Mouse (Mus musculus) kidney, embryonic 15.5 days (tissue): ENCODE results near the gene Lrmda. TPM values are rescaled to one million over a fixed set of nuclear protein-coding genes. Genes with fewer than 3 reads are reported as not detected.

ENCODE experiments used
- ATAC-seq: fragments of 200-750 bp; cut with Nextera tagmentation; replicated peaks from 2 replicates; pipeline ENCODE4 v1.8.0; 2017; ENCODE audit warnings: moderate TSS enrichment; ENCODE audit not compliant: low FRiP score
- H3K27ac ChIP-seq: fragments of 300-500 bp; sonication (generic); 2 replicates; pipeline ENCODE4 v1.5.1; 2015; ENCODE audit warnings: mild to moderate bottlenecking, inconsistent platforms
- H3K27me3 ChIP-seq: fragments of 300-500 bp; sonication (generic); 2 replicates; pipeline ENCODE4 v1.6.1; 2015; ENCODE audit warnings: inconsistent platforms
- H3K36me3 ChIP-seq: fragments of 300-500 bp; sonication (generic); 2 replicates; pipeline ENCODE4 v1.6.1; 2015; ENCODE audit warnings: inconsistent platforms
- H3K4me1 ChIP-seq: fragments of 300-500 bp; sonication (generic); 2 replicates; pipeline ENCODE4 v1.6.1; 2015; ENCODE audit warnings: inconsistent platforms
- H3K4me2 ChIP-seq: fragments of 300-500 bp; sonication (generic); 2 replicates; pipeline ENCODE4 v1.6.1; 2015; ENCODE audit warnings: moderate library complexity, mild to moderate bottlenecking, inconsistent platforms
- H3K4me3 ChIP-seq: fragments of 300-500 bp; sonication (generic); replicated peaks from 2 replicates; pipeline ENCODE4 v1.5.1; 2015; ENCODE audit warnings: mild to moderate bottlenecking, inconsistent platforms
- H3K9ac ChIP-seq: fragments of 300-500 bp; sonication (generic); 2 replicates; pipeline ENCODE4 v1.6.1; 2015; ENCODE audit warnings: mild to moderate bottlenecking, inconsistent platforms
- H3K9me3 ChIP-seq: fragments of 300-500 bp; sonication (generic); replicated peaks from 2 replicates; pipeline ENCODE4 v1.6.1; 2016; ENCODE audit warnings: inconsistent platforms
- WGBS: fragments of 180-500 bp; shearing (Covaris S2); methylation state at CpG from one replicate; pipeline ENCODE4 v1.1.7; 2015; ENCODE audit warnings: mixed read lengths; 5-methylcytosine and 5-hydroxymethylcytosine counted together
- polyA plus RNA-seq: library from polyadenylated mRNA; unstranded; fragments of >200 nt; fragmentation: Nextera tagmentation; extraction: Ambion mirVana; gene quantifications from 2 replicates; pipeline ENCODE4 v1.2.1, GENCODE M21; 2015

The Lrmda gene
- polyA plus RNA-seq, 1 experiment from 2014 or later = 1.1 TPM

DNA sequence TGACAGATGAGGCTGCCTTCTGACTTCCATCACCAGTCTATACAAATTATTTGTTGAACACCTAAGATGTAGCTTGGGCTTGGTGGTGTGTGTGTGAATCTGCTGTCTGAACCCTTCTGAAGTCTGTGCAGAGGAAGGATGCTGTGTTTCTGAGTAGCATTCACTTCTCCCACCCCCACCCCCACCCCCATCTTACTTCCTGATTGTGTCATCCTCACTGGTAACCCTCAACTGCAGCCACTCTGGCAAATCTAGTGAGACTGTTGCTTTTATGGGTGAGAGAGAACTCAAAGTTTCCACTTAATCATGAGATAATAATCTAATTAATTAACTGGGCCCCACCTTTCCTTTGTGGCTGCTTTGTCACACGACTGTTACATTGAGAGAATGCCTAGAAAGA is 1025.8 kb downstream of the Lrmda start:
- Histone ChIP-seq H3K27me3 (no peaks in the 10 kb centered on the region), H3K4me1 (peaks cover 14% of the 10 kb centered on the region), H3K9ac (no peak overlapping the region), H3K4me3 (no peak overlapping the region), H3K4me2 (no peak overlapping the region), H3K36me3 (no peaks in the 10 kb centered on the region), H3K9me3 (no peaks in the 10 kb centered on the region), H3K27ac (no peak overlapping the region)
- ATAC-seq = no peak
- WGBS = 51% methylated on average over 1 of the region's 1 CpGs

GRCm38 (mm10) chr14:23046330-23046729 is 1026.8 kb downstream of the Lrmda start:
- H3K4me1 ChIP-seq = peaks cover 14% of the 10 kb centered on the region
- H3K4me2 ChIP-seq = no peak overlapping the region
- no peak overlapping the region for H3K4me3 ChIP-seq
- no peaks in the 10 kb centered on the region for H3K9me3 ChIP-seq
- no peak overlapping the region for H3K9ac ChIP-seq
- ATAC-seq = no peak; the same call in 1 of the 2 replicates
- 16% methylated on average over 4 of the region's 4 CpGs for WGBS
- H3K27ac ChIP-seq = no peak overlapping the region
- H3K27me3 ChIP-seq = no peaks in the 10 kb centered on the region
- H3K36me3 ChIP-seq = no peaks in the 10 kb centered on the region

DNA sequence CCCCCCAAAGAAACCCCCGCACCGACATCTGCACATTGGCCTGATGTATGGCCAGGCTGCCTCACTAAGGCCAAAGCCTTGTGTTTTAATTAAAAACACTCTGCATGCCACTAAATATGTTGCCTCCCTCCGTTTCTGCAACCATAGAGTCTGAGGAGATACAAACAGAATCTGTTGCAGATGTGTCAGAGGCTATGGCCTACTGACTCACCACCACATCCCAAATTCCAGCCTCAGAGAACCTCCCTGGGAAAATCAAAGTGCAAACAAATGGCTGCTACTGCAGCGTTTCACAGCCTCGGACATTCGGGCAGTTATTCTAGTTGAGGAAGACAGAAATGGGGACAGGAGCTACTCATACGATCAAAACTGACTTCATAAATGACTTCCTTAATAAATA is 1031.9 kb downstream of the Lrmda start:
- Histone ChIP-seq H3K4me1 (no peaks in the 10 kb centered on the region), H3K27ac (no peak overlapping the region; the same call in 1 of the 2 replicates), H3K27me3 (no peaks in the 10 kb centered on the region), H3K4me2 (no peak overlapping the region), H3K9ac (no peak overlapping the region), H3K36me3 (no peaks in the 10 kb centered on the region), H3K4me3 (no peak overlapping the region), H3K9me3 (no peaks in the 10 kb centered on the region)
- 47% methylated on average over 7 of the region's 7 CpGs for WGBS
- ATAC-seq = no peak

DNA sequence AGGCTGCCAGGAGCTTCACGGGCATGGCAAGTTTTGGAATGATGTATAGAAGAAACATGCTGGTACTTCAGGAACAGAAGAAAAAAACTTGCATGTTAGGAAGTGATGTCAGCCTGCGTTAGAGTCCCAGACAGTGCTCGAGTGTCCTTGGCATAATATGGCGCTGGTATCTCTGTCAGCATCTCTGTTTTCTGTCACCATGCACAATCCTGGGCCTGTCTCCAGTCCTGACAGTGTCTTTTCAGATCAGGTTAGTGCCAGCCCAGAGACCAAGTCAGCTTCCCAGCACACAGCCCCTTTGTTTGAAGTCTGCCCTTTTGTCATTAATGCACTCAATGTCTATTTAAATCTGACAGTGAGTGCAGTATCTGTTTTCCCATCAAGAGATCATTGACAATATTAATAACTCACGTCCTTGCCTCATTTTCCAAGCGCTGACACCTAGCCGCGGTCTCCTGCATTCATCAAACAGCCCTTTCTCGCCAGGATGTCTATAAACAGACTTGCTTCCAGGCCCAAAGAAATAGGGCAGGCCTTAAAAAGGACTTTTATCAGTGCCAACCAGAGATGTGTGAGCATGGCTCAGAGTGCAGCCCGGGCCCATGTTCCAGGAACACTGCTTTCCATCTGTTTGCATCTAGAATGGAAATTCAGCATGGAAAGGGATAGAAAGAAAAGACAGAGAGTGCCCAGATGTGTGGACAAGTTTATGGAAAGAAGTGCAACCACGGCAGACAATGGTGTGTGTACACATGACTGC is 1033.5 kb downstream of the Lrmda start:
- WGBS = 81% methylated on average over 11 of the region's 11 CpGs
- H3K9me3 ChIP-seq = no peaks in the 10 kb centered on the region
- H3K27ac ChIP-seq = no peak overlapping the region
- no peak overlapping the region for H3K4me3 ChIP-seq
- H3K36me3 ChIP-seq = no peaks in the 10 kb centered on the region
- no peak overlapping the region for H3K9ac ChIP-seq
- no peak overlapping the region for H3K4me2 ChIP-seq
- no peaks in the 10 kb centered on the region; the same call in 1 of the 2 replicates for H3K4me1 ChIP-seq
- ATAC-seq = no peak
- H3K27me3 ChIP-seq = no peaks in the 10 kb centered on the region

- Histone ChIP-seq H3K9ac (no peak overlapping the region), H3K4me2 (no peak overlapping the region), H3K9me3 (no peaks in the 10 kb centered on the region), H3K27ac (no peak overlapping the region), H3K36me3 (no peaks in the 10 kb centered on the region), H3K27me3 (no peaks in the 10 kb centered on the region), H3K4me1 (no peaks in the 10 kb centered on the region; the same call in 1 of the 2 replicates), H3K4me3 (no peak overlapping the region)
- 69% methylated on average over 6 of the region's 6 CpGs for WGBS
- no peak for ATAC-seq
Observed at GRCm38 (mm10) chr14:23057228-23057976, 1037.9 kb downstream of the Lrmda start.

DNA sequence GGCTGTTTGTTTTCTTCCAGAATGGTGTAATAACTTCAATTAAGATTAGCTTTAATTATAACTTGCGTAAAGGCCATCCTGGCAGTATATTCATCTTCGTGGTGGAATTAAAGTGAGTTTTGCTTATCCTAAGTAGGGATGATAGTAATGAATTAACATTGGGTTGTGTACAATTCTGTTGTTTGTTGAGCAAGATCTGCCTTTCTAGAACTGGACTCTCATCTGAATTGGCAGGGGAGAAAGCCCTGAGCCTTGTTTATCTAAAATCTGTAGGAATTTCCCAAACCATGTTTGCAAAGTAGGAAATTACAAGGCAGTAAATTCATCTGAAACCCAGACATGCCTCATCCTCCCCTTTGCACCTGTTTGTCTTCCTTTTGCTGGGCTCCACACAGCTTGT is 1038.5 kb downstream of the Lrmda start:
- no peak overlapping the region for H3K4me3 ChIP-seq
- no peaks in the 10 kb centered on the region for H3K27me3 ChIP-seq
- ATAC-seq = no peak
- no peak overlapping the region for H3K4me2 ChIP-seq
- WGBS = 79% methylated on average over 2 of the region's 2 CpGs
- no peaks in the 10 kb centered on the region for H3K9me3 ChIP-seq
- no peaks in the 10 kb centered on the region; the same call in 1 of the 2 replicates for H3K4me1 ChIP-seq
- H3K36me3 ChIP-seq = no peaks in the 10 kb centered on the region
- H3K9ac ChIP-seq = no peak overlapping the region
- no peak overlapping the region for H3K27ac ChIP-seq

- no peaks in the 10 kb centered on the region for H3K9me3 ChIP-seq
- H3K9ac ChIP-seq = no peak overlapping the region
- no peaks in the 10 kb centered on the region for H3K4me1 ChIP-seq
- no peak overlapping the region for H3K4me3 ChIP-seq
- no peak overlapping the region for H3K27ac ChIP-seq
- H3K4me2 ChIP-seq = no peak overlapping the region
- H3K36me3 ChIP-seq = no peaks in the 10 kb centered on the region
- WGBS = 65% methylated on average over 1 of the region's 1 CpGs
- H3K27me3 ChIP-seq = no peaks in the 10 kb centered on the region
- ATAC-seq = no peak
Observed at GRCm38 (mm10) chr14:23078719-23079118, 1059.2 kb downstream of the Lrmda start.

DNA sequence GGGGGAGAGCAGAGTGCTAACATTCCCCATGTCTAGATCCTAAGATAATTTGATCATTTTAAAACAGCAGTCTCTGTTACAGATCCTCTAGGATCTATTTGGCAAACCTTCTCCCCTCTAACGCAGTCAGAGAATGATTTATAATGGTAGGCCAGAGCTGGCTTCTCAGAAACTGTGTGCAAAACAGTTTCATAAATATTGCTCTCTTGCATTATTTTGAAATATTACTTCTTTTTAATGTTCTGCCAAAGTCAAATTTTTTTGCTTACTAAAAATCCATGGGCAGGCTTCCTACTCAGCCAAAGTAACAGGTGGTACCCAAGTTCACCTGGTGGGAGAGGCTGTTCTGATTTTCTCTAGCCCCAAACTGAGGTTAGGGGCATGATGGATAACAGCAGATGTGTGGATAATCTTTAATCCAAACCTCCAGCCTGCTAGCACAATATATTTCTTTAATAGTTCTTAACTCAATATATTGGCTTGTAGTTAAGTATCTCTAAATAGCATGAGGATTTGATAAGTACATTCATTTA is 1064.8 kb downstream of the Lrmda start:
- H3K27ac ChIP-seq = 0 out of 2 replicates have a peak overlapping the region, but pooled peaks have one; percentile 22
- H3K4me2 ChIP-seq = no peak overlapping the region
- H3K9me3 ChIP-seq = no peaks in the 10 kb centered on the region
- H3K27me3 ChIP-seq = no peaks in the 10 kb centered on the region
- no peaks in the 10 kb centered on the region for H3K36me3 ChIP-seq
- H3K9ac ChIP-seq = no peak overlapping the region
- 38% methylated on average over 1 of the region's 1 CpGs for WGBS
- no peaks in the 10 kb centered on the region for H3K4me1 ChIP-seq
- no peak for ATAC-seq
- no peak overlapping the region for H3K4me3 ChIP-seq

DNA sequence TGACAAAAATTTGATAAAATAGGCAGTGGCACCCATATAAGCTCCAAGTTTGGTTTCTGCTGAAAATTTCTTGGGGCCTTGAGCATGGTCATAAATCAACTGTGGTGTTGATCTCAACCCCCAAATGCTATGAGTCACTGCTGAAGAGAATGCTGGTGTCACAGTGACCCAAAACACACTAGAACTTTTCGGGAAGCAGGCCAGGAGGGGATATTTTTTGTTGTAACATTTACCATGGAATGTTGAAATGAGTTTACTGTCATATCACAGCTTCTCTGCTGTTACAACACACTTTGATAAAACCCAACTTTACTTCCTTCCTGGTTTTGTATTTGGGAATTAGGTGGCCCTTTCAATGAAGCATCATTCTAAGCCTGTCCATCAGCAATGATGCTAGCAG is 1065.3 kb downstream of the Lrmda start:
- H3K4me1 ChIP-seq = no peaks in the 10 kb centered on the region
- H3K9me3 ChIP-seq = no peaks in the 10 kb centered on the region
- no peak overlapping the region for H3K9ac ChIP-seq
- H3K4me3 ChIP-seq = no peak overlapping the region
- H3K27ac ChIP-seq = no peak overlapping the region
- WGBS = 67% methylated on average over 1 of the region's 1 CpGs
- no peaks in the 10 kb centered on the region for H3K36me3 ChIP-seq
- no peak for ATAC-seq
- H3K27me3 ChIP-seq = no peaks in the 10 kb centered on the region
- no peak overlapping the region for H3K4me2 ChIP-seq

- Histone ChIP-seq H3K4me3 (no peak overlapping the region), H3K27ac (no peak overlapping the region), H3K4me2 (no peak overlapping the region), H3K27me3 (no peaks in the 10 kb centered on the region), H3K9ac (no peak overlapping the region), H3K4me1 (peaks cover 9% of the 10 kb centered on the region), H3K9me3 (no peaks in the 10 kb centered on the region), H3K36me3 (no peaks in the 10 kb centered on the region)
- WGBS = 78% methylated on average over 4 of the region's 4 CpGs
- ATAC-seq = no peak
Observed at GRCm38 (mm10) chr14:23093306-23093705, 1073.8 kb downstream of the Lrmda start.

DNA sequence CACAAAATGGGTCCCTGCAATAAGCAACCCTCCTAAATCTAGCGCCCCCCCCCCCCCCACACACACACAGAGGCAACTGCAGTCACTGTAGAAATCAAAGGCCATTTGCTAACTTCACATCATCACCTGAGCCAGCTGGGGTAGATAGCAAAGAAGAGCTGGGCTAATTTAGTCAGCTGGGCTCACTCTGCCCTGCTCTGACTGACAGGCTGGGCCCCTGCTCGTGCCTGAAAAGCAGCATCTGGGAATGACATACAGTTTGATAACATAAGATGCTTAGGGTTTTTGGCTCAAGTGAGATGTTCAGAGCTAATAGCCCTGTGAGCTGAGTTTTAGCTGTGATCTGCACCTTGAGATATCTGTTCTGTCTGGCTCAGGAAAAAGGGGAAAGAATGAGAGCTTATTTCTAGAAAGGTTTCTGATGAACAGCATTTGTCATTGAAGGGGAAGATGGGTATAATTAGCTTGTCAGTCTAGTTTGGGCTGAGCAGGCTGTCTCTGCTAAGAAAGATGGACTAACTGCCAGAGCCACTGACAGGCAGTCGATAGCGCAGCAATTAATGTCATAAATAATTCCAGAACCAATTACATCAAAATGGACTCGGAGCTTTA is 1075.1 kb downstream of the Lrmda start:
- Histone ChIP-seq H3K27me3 (no peaks in the 10 kb centered on the region), H3K9me3 (no peaks in the 10 kb centered on the region), H3K4me2 (no peak overlapping the region), H3K36me3 (no peaks in the 10 kb centered on the region), H3K9ac (no peak overlapping the region), H3K4me3 (no peak overlapping the region), H3K4me1 (peaks cover 9% of the 10 kb centered on the region), H3K27ac (peak overlapping the region; percentile 34; the same call in 1 of the 2 replicates)
- 55% methylated on average over 5 of the region's 5 CpGs for WGBS
- no peak for ATAC-seq
